Comparison of ENCODE assay signal across 8 mouse cellular contexts in genomic region chr14:61682721-61683355, GRCm38 (mm10).
DNase-seq lines count a peak whose midpoint lies in the region; ATAC-seq and TF ChIP-seq lines count a peak whose summit lies in the region.

No protein-coding gene starts in this region.

- ATAC-seq in heart, embryonic 15.5 days (replicated peaks; ENCODE audit: insufficient number of reproducible peaks, insufficient read depth, low FRiP score, low read depth), result peak; percentile 60
- peak; percentile 62 for ATAC-seq in liver, embryonic 15.5 days (ENCODE audit: insufficient read depth)
- peak; percentile 52 for ATAC-seq in neural tube, embryonic 13.5 days (ENCODE audit: low read depth)

- peak overlapping the region; percentile 100 for H3K27ac ChIP-seq in bone marrow, adult 2 months (ENCODE audit: control insufficient read depth, insufficient read depth, low read depth, low read length, poor library complexity)
- peak overlapping the region; percentile 70 for H3K27ac ChIP-seq in embryonic fibroblast, embryonic 13.5 days (ENCODE audit: insufficient read depth, low read length)
- H3K27ac ChIP-seq in heart, embryonic 15.5 days, result peak overlapping the region; percentile 99
- H3K27ac ChIP-seq in liver, embryonic 15.5 days (replicated peaks), result peak overlapping the region; percentile 98
- peak overlapping the region; percentile 96 for H3K27ac ChIP-seq in neural tube, embryonic 13.5 days (replicated peaks)

- H3K9me3 ChIP-seq in heart, embryonic 15.5 days (replicated peaks), result no peaks in the 10 kb centered on the region
- no peaks in the 10 kb centered on the region for H3K9me3 ChIP-seq in liver, embryonic 15.5 days (replicated peaks)
- H3K9me3 ChIP-seq in neural tube, embryonic 13.5 days, result no peaks in the 10 kb centered on the region

- peak overlapping the region; percentile 97 for H3K4me2 ChIP-seq in heart, embryonic 15.5 days
- H3K4me2 ChIP-seq in liver, embryonic 15.5 days, result peak overlapping the region; percentile 98
- peak overlapping the region; percentile 91 for H3K4me2 ChIP-seq in neural tube, embryonic 13.5 days

- WGBS in bone marrow, adult 2 months, result under 1% methylated on average over 54 of the region's 54 CpGs
- WGBS in heart, embryonic 15.5 days, result 1% methylated on average over 54 of the region's 54 CpGs
- whole genome bisulfite sequencing in liver, embryonic 15.5 days (ENCODE audit: insufficient replicate concordance), result under 1% methylated on average over 54 of the region's 54 CpGs
- WGBS in neural tube, embryonic 13.5 days, result under 1% methylated on average over 54 of the region's 54 CpGs

- H3K36me3 ChIP-seq in heart, embryonic 15.5 days, result no peaks in the 10 kb centered on the region
- H3K36me3 ChIP-seq in liver, embryonic 15.5 days (replicated peaks), result peaks cover 8% of the 10 kb centered on the region; the same call in 1 of the 2 replicates
- H3K36me3 ChIP-seq in neural tube, embryonic 13.5 days, result no peaks in the 10 kb centered on the region

- no peak for TF ChIP-seq CTCF in bone marrow, adult 2 months (IDR thresholded peaks at IDR 0.05; ENCODE audit: control insufficient read depth, insufficient read depth, low read length)
- TF ChIP-seq CTCF in embryonic fibroblast, embryonic 13.5 days (IDR thresholded peaks at IDR 0.05; ENCODE audit: borderline replicate concordance, insufficient read depth, low read length), result no peak

- no peaks in the 10 kb centered on the region; the same call in 1 of the 2 replicates for H3K4me1 ChIP-seq in bone marrow, adult 2 months (ENCODE audit: control insufficient read depth, insufficient read depth, low read length)
- H3K4me1 ChIP-seq in embryonic fibroblast, embryonic 13.5 days (ENCODE audit: control insufficient read depth, insufficient read depth, low read length), result peaks cover 4% of the 10 kb centered on the region; the same call in 1 of the 2 replicates
- H3K4me1 ChIP-seq in heart, embryonic 15.5 days (replicated peaks), result peaks cover 50% of the 10 kb centered on the region
- peaks cover 71% of the 10 kb centered on the region for H3K4me1 ChIP-seq in liver, embryonic 15.5 days (replicated peaks)
- H3K4me1 ChIP-seq in neural tube, embryonic 13.5 days (replicated peaks), result peaks cover 48% of the 10 kb centered on the region

- H3K4me3 ChIP-seq in bone marrow, adult 2 months (replicated peaks; ENCODE audit: control insufficient read depth, low read depth, low read length), result peak overlapping the region; percentile 94
- peak overlapping the region; percentile 76 for H3K4me3 ChIP-seq in embryonic fibroblast, embryonic 13.5 days (ENCODE audit: insufficient read depth, low read length)
- peak overlapping the region; percentile 76 for H3K4me3 ChIP-seq in heart, embryonic 15.5 days
- peak overlapping the region; percentile 95 for H3K4me3 ChIP-seq in liver, embryonic 15.5 days (replicated peaks)
- H3K4me3 ChIP-seq in neural tube, embryonic 13.5 days, result peak overlapping the region; percentile 84

- H3K27me3 ChIP-seq in heart, embryonic 15.5 days, result peaks cover 13% of the 10 kb centered on the region; the same call in 1 of the 2 replicates
- H3K27me3 ChIP-seq in liver, embryonic 15.5 days, result peaks cover 45% of the 10 kb centered on the region
- peaks cover 50% of the 10 kb centered on the region for H3K27me3 ChIP-seq in neural tube, embryonic 13.5 days

- peak; percentile 41 to 54 for DNase-seq in CD8-positive naive resting alpha-beta T cell, adult 2 months (ENCODE audit: low read depth in 2 of 2, low spot score in 2 of 2)
- DNase-seq in kidney, postnatal 36 days, result peak; percentile 70 to 80
- DNase-seq in testis, postnatal 14 days (ENCODE audit: low spot score), result peak; percentile 74

- peak; percentile 66; the same call in 1 of the 2 replicates for TF ChIP-seq POLR2A in bone marrow, adult 2 months (IDR thresholded peaks at IDR 0.05; ENCODE audit: borderline replicate concordance, control insufficient read depth, low read depth, low read length)
- peak; percentile 34; the same call in 1 of the 2 replicates for TF ChIP-seq POLR2A in embryonic fibroblast, embryonic 13.5 days (IDR thresholded peaks at IDR 0.05; ENCODE audit: low read depth, low read length)

- peak overlapping the region; percentile 84 for H3K9ac ChIP-seq in heart, embryonic 15.5 days
- H3K9ac ChIP-seq in liver, embryonic 15.5 days, result peak overlapping the region; percentile 96
- H3K9ac ChIP-seq in neural tube, embryonic 13.5 days, result peak overlapping the region; percentile 86

Comparison
In these comparisons a context has a peak if more than half of its experiments do, and no peak if none do; other contexts are left out.
1. Peak in every context shown above with its lines: DNase-seq, ATAC-seq, H3K4me3 ChIP-seq and H3K27ac ChIP-seq.